Mouse (Mus musculus): ENCODE measurements around the gene Xylt1.

Xylt1 gene

DNA sequence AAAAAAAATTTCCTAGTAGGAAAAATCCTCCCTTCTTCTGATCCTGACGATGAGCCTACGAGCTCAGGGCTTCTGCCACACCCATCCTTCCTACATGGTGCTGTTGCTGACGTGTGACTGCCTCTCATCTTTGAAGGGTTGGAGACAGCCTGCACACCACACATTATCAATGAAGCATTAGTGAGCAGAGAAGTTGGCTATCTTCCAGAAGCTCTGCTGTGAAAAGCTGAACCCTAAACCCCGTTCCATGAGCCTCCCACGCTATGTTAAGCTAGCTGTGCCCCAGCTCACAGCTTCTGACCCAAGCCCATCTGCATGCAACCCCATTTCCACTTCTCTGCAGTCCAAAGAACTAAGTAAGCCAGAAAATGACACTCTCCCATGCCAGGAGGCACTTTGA, 204.4 kb downstream of the Xylt1 start:
- in situ Hi-C loops (cut with MboI; ENCODE audit: unreplicated experiment in 2 of 2) = no loop called here

DNA sequence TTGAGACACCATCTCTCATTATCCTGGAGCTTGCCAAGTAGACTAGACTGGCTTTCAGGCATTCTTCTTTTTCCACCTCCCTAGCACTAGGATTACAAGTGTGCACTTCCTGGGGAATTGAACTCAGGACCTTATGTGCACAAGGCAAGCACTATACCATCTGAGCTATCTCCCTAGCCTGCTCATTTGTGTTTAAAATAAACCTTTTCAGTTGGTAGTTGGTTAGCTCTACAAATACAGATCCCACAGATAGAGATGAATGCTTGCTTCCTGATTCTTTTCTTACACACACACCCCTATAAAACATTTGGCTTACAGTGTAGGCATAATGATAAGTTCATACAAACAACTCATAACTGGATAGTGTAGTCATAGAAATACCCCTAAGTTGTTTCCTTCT, 206.0 kb downstream of the Xylt1 start:
- in situ Hi-C loops (cut with MboI; ENCODE audit: unreplicated experiment in 2 of 2) = no loop called here

DNA sequence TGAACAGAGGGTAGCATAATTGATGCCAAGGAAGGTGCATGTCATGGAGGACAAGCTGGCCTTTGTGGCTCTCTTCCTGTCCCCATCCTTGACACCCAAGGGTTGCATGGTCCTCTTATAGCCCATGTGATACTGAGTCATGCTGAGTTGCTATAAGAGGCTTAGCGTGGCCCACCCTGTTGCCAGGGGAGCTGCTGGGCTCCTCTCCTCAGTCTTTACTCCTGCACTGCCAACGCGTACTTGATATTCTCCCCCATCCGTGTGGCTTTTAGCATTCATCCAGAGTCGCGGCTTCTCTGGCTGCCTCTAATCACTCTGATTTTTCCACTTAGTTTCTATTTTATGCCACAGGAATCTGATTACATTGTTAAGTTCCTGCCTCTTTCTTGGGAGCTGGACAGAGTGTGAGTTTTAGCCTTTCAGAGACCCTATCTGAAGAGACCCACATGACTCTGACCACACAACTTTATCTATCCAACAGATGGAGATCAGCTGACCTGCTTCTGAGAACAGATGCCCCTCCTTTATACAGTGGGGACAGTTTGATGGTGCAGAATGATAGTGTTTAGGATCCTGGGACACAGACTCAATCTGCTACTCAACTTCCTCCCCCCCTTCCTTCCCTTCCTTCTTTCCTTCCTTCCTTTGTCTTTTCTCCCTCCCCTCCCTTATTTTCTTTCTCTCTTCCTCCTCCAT, 206.6 kb downstream of the Xylt1 start:
- in situ Hi-C loops (cut with MboI; ENCODE audit: unreplicated experiment in 2 of 2) = no loop called here

DNA sequence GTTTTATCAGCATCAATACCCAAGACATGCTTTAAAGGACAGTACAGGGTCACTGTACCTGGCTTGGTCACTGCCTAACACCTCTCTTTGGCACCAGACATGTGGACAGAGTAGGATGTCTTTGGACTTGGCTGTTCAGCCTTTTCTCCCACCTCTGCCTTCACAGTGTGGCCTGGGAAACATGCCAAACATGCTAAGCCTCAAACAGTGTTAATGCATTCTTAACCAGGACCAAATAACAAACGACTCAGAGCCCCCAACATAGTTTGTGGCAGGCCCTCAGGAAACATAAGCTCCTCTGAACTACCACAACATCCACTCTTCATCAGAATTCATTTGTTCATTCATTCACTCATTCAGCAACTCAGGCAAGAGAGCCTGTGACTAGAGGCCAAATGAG, 207.6 kb downstream of the Xylt1 start:
- in situ Hi-C loops (cut with MboI; ENCODE audit: unreplicated experiment in 2 of 2) = no loop called here

DNA sequence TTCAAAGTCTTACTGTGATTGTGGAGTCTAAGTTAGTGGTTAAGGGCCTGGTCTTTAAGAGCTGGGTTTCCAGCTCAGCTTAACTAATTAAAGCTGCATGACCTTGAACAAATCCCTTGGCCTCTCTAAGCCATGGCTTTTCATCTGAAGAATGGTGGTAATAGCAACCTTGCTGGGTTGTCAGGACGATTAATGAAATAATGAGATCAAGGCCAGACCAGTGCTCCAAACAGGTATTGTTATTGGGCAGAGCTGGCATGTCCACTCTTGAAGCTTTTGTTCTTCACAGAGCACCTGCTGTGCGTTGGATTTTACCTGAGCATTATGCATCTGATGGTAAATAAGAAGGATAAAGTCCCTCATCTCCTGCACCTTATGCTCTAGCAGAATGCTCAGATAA, 208.6 kb downstream of the Xylt1 start:
- in situ Hi-C loops (cut with MboI; ENCODE audit: unreplicated experiment in 2 of 2) = no loop called here

DNA sequence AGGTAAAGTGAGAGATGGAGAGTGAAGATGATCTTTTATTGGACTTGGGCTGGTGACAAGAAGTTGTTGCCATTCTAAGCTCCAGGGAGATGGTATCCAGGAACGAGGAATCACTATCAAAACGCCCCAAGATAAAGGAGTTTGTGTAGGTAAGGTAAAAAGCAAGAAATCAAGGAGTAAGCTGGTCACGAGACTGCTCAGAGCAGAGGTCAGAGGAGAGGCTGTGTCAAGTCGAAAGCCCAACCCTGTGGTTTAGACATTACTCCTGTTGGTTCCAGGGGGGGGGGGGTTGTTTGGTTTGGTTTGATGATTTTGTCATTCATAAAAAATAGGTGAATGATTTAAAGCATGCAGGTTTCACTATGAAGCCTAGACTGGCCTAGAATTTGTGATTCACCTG, 209.0 kb downstream of the Xylt1 start:
- in situ Hi-C loops (cut with MboI; ENCODE audit: unreplicated experiment in 2 of 2) = no loop called here

DNA sequence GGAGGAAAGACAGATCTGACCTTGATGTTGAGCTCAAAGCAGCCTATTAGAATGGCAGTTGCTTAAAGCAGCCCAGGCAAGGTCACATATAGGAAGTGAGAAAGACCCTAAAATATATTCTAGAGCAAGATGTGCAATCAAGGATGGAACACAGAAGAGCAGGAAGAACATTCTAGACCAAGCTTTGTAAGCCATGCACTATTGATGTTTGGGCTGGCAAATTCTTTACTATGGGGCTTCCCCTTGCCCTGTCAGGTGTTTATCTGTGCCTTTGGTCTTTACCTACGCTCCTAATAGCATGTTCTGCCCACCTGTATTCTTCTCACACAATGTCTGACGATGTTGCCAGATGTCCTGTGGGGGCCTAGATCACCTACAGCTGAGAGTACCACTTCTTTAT, 213.4 kb downstream of the Xylt1 start:
- in situ Hi-C loops (cut with MboI; ENCODE audit: unreplicated experiment in 2 of 2) = no loop called here

DNA sequence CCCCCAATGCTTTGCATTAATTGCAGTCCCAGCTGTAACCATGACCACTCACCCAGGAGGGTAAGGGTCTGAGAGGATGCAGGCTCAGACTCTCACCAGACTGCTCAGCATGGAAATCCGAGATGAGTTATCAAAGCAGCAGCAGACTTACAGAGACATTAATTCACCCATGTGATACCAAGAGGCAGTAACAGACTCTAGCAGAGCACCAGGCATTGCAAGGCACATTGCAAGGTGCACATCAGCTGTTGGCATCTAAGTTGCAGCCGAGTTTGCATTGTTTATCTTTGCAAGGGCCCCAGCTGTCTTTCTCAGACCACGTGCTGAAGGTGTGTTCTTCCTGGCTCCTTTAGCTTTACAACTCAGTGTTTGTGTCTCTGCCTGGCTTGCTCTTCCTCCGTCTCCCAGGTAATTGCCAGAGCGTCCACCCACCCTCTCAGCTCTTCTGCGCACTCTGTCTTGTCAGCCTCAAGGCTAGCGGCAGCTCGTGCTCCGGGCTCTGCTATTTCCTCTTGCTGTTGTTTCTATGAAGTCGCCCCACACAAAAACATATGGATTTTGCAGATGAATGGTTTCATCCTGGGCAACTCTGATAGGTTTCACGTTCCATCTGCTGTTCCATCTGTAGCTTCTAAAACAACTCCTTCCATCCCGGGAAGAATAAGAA, 214.4 kb downstream of the Xylt1 start:
- in situ Hi-C loops (cut with MboI; ENCODE audit: unreplicated experiment in 2 of 2) = no loop called here

DNA sequence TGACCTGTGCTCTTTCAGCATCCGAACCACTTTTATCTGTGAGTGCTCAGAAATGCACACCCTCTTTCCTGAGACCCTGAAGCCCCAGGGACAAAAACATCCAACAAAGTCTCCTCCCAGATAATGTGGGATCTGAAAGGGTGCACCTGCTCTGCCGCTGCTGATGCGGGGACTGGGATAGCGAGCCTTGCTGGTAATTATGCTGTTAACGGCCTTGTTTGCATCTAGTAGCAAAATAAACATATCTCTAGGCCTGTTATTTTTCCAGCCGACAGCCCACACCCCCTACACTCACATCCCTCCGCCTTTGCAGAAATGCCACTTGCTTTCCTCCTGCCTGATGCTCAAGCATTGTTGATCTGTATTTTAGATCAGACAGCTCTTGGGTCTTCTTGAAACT, 219.7 kb downstream of the Xylt1 start:
- in situ Hi-C loops (cut with MboI; ENCODE audit: unreplicated experiment in 2 of 2) = no loop called here

DNA sequence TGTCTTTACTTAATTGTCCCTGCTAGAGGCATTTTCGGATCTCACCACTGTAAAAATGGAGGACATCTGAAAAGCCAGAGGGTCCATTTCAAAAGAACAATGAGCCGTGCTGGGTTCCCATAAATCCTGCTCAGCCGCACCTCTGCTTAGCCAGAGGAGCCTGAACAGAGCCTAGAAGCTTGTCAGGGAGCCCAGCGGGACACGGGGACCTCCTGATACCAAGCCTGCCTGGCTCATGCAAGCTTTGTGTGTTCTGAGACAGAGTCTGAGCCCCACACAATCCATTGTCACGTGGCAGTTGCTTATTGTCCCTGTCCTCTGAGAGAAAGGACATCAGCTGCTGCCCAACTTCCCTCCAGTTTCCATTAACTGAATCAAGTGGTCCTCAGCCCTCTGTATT, 229.7 kb downstream of the Xylt1 start:
- in situ Hi-C loops (cut with MboI; ENCODE audit: unreplicated experiment in 2 of 2) = loop anchor here (5.0 to 10.0 kb wide), 3 partner anchors 126 to 228 kb away; partner anchors contain the start of gene Xylt1 (in 2 of the 2)

DNA sequence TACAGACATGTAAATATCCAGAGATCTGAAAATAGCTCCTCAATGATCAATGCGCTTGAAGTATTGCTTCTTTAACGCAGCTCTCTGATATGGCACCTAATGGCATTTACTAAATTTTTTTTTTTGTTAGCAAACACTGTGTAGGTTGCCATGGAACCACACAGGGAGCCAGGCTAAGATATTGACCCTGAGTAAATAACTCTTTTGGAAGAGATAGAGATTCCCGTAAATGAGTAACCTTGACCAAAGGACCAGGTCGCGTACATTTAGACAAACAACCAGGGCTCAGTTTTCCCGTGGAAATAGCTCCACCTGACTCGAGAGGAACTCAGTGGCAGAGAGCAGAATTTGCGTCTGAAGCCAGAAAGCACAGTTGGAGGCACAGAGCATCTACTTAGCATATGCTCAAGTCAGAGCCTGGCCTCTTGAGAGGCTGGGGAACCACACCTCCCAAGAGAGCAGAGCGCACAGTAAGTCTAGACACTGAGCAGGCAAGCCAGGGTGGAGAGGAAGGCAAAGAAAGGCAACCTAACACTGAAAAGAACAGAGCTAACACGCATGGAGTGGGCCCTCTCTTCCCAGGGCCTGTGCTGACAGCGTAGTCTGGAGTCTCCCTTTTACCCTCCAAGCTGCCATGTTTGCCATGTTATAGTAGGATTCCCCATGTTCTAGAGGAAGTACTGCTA, 232.2 kb downstream of the Xylt1 start:
- in situ Hi-C loops (cut with MboI; ENCODE audit: unreplicated experiment in 2 of 2) = loop anchor here (5.0 to 10.0 kb wide), 3 partner anchors 128 to 231 kb away; partner anchors contain the start of gene Xylt1 (in 2 of the 2)

DNA sequence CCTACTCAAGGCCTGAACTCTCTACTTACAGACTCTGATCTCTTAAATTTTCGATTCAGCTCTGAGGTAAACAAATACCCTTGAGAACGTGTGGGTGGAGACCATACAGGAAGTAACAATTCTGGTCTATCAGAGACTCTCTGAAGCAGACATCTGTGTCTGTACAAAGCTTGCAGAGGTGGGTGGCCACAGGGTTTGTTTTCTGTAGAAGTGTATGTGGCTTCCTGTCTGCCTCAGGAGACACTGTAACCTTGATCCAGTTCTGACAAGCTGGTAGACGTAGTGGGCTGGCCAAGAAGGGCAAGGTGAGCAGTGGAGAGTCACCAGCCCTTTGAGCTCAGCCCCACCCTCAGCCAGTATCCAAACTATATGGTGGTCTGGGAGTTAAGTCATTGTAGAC, 233.0 kb downstream of the Xylt1 start:
- in situ Hi-C loops (cut with MboI; ENCODE audit: unreplicated experiment in 2 of 2) = loop anchor here (5.0 to 10.0 kb wide), 3 partner anchors 129 to 231 kb away; partner anchors contain the start of gene Xylt1 (in 2 of the 2)

DNA sequence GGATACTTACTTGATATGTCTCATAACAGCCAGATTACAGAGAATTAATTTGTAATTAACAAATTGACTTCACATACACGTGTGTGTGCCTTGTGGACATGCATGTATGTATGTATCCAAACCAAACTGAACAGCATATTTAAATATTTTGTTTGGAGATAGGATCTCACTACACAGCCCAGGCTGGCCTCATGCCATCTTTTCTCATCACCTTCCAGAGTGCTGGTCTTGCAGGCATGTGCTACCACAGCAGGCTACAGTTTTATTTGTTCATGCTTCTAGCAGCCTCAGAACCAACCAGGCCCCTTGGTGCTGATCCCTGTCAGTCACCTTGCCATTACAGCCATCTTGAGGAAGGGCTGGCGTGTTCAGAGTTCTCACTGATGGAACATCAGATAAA, 233.6 kb downstream of the Xylt1 start:
- in situ Hi-C loops (cut with MboI; ENCODE audit: unreplicated experiment in 2 of 2) = loop anchor here (5.0 to 10.0 kb wide), 3 partner anchors 130 to 232 kb away; partner anchors contain the start of gene Xylt1 (in 2 of the 2)

DNA sequence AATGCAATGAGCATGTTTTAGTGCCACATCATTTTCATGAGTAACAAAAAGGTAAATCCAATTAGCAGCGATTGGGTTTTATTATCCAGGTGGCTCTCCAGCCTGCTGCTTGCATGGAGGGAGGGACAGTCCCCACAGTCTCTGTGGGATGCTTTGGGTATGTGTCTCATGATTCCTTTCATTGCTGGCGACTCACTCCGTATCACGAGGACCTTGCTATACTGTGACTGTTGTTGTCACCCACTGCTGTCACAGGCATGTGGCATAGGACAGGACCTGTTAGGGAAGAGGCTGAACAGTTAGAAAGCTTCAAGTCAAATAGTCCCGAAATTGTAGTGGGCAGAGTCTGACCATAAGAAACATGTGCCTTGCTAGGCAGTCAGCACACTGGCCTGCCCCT, 234.1 kb downstream of the Xylt1 start:
- in situ Hi-C loops (cut with MboI; ENCODE audit: unreplicated experiment in 2 of 2) = loop anchor here (5.0 to 10.0 kb wide), 3 partner anchors 130 to 233 kb away; partner anchors contain the start of gene Xylt1 (in 2 of the 2)

DNA sequence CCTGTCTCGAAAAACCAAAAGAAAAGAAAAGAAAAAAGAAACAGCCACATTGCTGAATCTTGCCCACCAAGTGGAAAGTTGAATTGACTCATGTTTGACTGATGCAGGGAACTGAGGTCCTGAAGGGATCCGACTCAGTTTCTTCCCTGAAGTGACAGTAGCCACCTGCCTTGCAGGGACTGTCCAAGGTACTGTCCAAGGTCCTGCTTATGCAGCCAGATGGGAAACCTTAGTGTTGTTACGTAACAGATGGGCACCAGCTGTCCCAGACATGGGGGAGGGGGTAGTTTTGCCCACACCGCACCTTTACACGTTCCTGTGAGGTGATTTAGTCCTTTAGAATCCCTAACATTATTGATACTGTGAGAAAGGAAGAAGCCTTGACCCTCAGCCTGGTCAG, 235.5 kb downstream of the Xylt1 start:
- in situ Hi-C loops (cut with MboI; ENCODE audit: unreplicated experiment in 2 of 2) = loop anchor here in 1 of 2 experiments (10.0 kb wide), 1 partner anchor 131 kb away; no protein-coding TSS in a partner anchor

DNA sequence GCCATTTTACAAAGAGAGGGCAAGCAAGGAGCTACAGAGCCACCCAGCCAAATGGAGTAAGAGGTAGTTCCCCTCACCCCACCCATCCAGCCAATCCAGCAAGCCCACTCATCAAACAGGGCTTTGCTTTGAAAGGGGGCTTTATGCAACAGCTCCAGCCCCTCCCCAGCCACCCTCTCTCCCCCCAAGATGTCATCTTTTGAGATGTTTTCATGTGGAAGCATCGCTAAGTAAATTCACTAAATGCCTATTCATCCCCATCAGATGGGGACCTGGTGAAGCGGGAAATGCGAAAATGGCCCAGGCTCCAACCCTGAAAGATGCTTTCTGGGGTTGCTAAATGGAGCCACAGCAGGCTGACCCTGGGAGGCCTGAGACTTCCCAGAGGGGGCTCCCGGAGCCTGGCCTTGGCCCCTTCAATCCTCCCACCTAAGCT, 238.0 kb downstream of the Xylt1 start:
- in situ Hi-C loops (cut with MboI; ENCODE audit: unreplicated experiment in 2 of 2) = loop anchor here in 1 of 2 experiments (10.0 kb wide), 1 partner anchor 134 kb away; no protein-coding TSS in a partner anchor

DNA sequence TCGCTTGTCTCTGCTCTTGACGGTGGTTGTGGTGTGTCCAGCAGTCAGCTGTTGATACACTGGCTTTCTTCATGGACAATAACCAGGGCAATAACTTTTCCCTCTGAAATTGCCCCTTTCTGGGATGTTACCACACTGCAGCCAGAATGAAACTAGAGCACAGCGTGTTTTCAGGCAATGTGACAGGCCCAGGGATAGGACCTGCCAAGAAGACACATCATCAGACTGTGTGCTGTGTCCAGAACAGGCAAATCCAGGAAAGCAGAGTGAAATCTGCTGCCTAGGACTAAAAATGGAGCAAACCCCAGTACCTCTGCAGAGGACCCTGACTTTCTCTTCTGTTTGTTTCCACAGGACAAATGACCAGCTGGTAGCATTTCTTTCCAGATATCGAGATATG, 240.8 kb downstream of the Xylt1 start:
- in situ Hi-C loops (cut with MboI; ENCODE audit: unreplicated experiment in 2 of 2) = loop anchor here (5.0 to 10.0 kb wide), 2 partner anchors 697 to 974 kb away; no protein-coding TSS in a partner anchor

DNA sequence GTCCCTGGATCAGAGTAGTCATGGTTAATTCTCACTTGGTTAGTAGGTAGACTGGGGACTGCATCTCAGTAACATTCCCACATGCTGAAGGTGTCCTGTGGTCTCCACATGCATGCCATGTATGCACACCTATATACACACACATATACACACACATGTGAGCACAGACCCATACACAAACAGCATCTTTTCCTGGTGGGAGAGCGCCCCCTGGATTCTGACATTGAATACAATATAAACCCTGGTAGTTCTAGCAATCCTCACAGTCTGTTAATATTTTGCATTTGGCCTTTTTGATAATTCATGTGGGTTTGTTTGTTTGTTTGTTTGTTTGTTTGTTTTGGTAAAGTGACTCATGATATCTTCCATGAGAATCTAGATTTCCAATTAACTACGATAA, 242.0 kb downstream of the Xylt1 start:
- in situ Hi-C loops (cut with MboI; ENCODE audit: unreplicated experiment in 2 of 2) = loop anchor here (5.0 to 10.0 kb wide), 2 partner anchors 698 to 975 kb away; no protein-coding TSS in a partner anchor

DNA sequence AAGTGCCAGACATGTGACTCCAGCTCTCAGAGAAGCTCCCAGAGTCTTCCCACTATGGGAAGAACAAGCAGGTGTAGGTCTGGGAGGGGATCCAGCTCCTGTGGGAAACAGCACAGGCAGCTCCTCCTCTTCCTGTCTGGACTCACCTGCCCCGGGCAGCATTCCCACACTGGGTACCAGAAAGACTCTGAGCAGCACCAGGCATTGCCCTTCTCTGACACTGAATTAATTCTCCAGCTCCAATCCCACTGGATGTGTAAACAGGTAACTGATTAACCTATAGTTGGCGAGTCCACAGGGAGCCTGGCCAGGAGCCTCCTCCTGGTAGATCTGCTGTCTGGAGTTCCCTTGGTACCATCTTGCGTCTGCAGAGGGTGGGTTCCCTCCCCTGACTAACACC, 248.0 kb downstream of the Xylt1 start:
- in situ Hi-C loops (cut with MboI; ENCODE audit: unreplicated experiment in 2 of 2) = loop anchor here (10.0 to 25.0 kb wide), 5 partner anchors 259 to 1466 kb away; no protein-coding TSS in a partner anchor

DNA sequence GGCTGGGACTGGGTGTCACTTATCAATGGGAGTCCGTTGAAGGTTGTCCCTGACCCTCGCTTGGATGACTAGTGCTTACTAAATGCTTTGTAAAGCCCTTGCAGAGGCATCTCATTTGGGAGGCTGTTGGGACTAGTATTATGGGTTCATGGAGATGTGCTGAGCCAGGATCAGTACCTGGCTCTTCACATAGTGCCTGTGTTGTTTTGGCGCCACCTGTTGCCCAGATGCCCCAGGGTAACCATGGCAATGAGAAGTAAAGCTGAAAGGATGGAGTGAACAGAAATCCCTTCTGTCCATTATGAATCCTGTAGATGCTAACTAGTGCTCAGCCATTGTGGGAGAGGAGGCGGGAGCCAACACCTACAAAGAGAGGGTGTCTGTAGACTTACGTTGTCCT, 249.9 kb downstream of the Xylt1 start:
- in situ Hi-C loops (cut with MboI; ENCODE audit: unreplicated experiment in 2 of 2) = loop anchor here (5.0 to 25.0 kb wide), 6 partner anchors 257 to 1468 kb away; no protein-coding TSS in a partner anchor

DNA sequence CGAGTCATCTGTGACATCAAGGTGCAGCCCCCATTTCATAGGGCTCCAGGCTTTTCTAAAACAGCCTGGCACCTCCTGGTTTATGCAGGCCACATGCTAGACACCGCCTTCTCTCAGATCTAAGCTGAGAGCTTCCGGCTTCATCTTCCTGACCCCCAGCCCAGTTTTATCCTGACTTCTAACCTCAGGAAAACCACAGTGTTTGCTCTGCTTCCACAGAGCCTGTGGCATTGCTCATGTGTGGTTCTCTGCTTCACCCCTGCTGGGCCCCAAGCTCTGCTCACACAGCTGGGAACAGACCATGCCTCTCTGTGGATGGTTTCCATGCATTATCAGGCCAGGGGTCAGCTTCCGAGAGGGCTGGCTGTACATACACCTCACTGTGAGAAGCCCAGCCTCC, 254.8 kb downstream of the Xylt1 start:
- in situ Hi-C loops (cut with MboI; ENCODE audit: unreplicated experiment in 2 of 2) = loop anchor here (10.0 to 25.0 kb wide), 5 partner anchors 252 to 1473 kb away; no protein-coding TSS in a partner anchor

Measured in v-Abl transformed pro-B cells (cell line).